Mouse (Mus musculus): Measurements from ENCODE around the gene Elmod3. TPM values are rescaled to one million over a fixed set of nuclear protein-coding genes. Genes with fewer than 3 reads are reported as not detected.

Elmod3 gene
- polyA plus RNA-seq, 1 experiment = 6.3 TPM

DNA sequence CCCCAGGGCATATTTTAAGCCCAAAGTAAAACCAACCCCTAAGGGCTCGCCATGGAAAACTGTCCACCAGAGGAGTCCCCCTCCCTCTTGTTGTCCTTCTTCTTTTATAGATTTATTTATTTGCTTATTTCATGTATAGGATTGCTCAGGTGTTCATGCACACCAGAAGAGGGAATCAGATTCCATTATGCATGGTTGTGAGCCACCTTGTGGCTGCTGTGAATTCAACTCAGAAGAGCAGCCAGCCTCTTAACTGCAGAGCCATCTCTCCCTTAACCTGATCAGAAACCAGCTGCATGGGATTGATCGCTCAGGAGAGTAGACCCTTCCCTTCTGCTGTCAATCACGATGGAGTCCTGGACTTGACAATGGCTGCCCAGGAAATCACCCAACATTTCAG is 38.7 kb upstream of the Elmod3 start:
- Histone ChIP-seq H3K27ac (ENCODE audit: insufficient read depth, low read length) (no peak overlapping the region), H3K4me3 (ENCODE audit: low read depth, low read length) (no peak overlapping the region), H3K36me3 (ENCODE audit: control insufficient read depth, insufficient read depth, low read length, poor library complexity, severe bottlenecking) (no peaks in the 10 kb centered on the region), H3K9me3 (replicated peaks; ENCODE audit: control insufficient read depth, insufficient read depth, low read length, poor library complexity, severe bottlenecking) (no peaks in the 10 kb centered on the region), H3K4me1 (ENCODE audit: control insufficient read depth, insufficient read depth, low read length) (peaks cover 3% of the 10 kb centered on the region), H3K27me3 (ENCODE audit: control insufficient read depth, insufficient read depth, low read length, poor library complexity, severe bottlenecking) (no peaks in the 10 kb centered on the region), H3K9ac (ENCODE audit: low read depth, poor library complexity, severe bottlenecking) (no peak overlapping the region)
- TF ChIP-seq POLR2A (IDR thresholded peaks at IDR 0.05; ENCODE audit: insufficient read depth, low read length) (no peak), CTCF (IDR thresholded peaks at IDR 0.05; ENCODE audit: low read depth, low read length) (no peak), EP300 (IDR thresholded peaks at IDR 0.05; ENCODE audit: insufficient read depth, low read depth, low read length) (no peak)

DNA sequence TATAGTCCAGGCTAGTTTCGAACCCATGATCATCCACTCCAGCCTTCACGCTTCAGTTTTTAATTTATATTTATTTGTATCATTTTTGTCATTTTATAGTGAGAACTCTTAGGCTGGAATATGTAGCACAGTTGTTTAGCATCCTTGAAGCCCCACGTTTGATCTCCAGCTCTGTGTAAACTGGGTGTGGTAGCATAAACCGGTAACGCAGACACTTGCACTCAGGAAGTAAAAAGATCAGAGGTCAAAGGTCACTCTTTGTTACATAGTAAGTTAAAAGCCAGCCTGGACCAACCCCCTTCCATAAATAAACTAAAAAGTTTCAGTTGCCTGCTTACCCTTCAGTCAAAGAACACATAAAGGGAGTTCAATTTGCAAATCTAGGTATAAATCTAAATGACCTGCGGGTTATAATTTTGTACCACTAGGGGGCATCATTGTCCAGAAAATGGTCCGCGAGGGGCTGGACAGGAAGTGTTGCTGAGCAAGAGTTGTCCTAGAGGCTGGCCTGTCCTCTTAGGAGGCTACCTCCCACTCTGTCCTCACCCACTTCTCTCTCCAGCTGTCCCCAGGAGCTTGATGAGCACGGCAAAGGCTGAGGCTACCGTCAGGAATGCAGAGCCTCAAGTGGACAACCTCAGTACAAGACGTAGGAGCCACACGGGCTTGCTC is 37.7 kb upstream of the Elmod3 start:
- Histone ChIP-seq H3K4me1 (ENCODE audit: control insufficient read depth, insufficient read depth, low read length) (peaks cover 3% of the 10 kb centered on the region), H3K36me3 (ENCODE audit: control insufficient read depth, insufficient read depth, low read length, poor library complexity, severe bottlenecking) (peaks cover 2% of the 10 kb centered on the region; the same call in 1 of the 2 replicates), H3K27me3 (ENCODE audit: control insufficient read depth, insufficient read depth, low read length, poor library complexity, severe bottlenecking) (no peaks in the 10 kb centered on the region), H3K9ac (ENCODE audit: low read depth, poor library complexity, severe bottlenecking) (no peak overlapping the region), H3K27ac (ENCODE audit: insufficient read depth, low read length) (no peak overlapping the region), H3K4me3 (ENCODE audit: low read depth, low read length) (no peak overlapping the region), H3K9me3 (replicated peaks; ENCODE audit: control insufficient read depth, insufficient read depth, low read length, poor library complexity, severe bottlenecking) (no peaks in the 10 kb centered on the region)
- TF ChIP-seq CTCF (IDR thresholded peaks at IDR 0.05; ENCODE audit: low read depth, low read length) (peak; percentile 57), EP300 (IDR thresholded peaks at IDR 0.05; ENCODE audit: insufficient read depth, low read depth, low read length) (no peak)

DNA sequence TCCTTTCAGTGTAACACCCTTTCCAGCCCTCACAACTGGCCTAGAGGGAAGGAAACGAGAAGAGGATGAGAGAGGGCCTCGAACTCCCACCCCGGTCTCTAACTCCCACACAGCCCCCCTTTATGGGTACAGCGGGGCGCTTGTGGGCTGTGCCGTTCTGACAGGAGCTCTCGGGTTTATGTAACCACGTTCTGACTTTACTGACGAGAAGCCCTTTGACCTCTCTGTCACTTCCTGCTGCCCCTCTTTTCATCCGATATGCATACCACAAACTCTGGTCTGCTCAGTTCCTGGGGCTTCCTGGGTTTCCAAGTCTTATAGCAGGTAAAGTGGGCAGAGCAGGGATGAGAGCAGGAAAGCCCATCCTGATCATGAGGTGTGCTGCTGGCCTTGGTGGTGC is 36.1 kb upstream of the Elmod3 start:
- Histone ChIP-seq H3K9me3 (replicated peaks; ENCODE audit: control insufficient read depth, insufficient read depth, low read length, poor library complexity, severe bottlenecking) (no peaks in the 10 kb centered on the region), H3K9ac (ENCODE audit: low read depth, poor library complexity, severe bottlenecking) (no peak overlapping the region), H3K4me1 (ENCODE audit: control insufficient read depth, insufficient read depth, low read length) (peaks cover 3% of the 10 kb centered on the region), H3K4me3 (ENCODE audit: low read depth, low read length) (no peak overlapping the region), H3K27me3 (ENCODE audit: control insufficient read depth, insufficient read depth, low read length, poor library complexity, severe bottlenecking) (no peaks in the 10 kb centered on the region), H3K36me3 (ENCODE audit: control insufficient read depth, insufficient read depth, low read length, poor library complexity, severe bottlenecking) (peaks cover 4% of the 10 kb centered on the region; the same call in 1 of the 2 replicates), H3K27ac (ENCODE audit: insufficient read depth, low read length) (no peak overlapping the region)
- TF ChIP-seq POLR2A (IDR thresholded peaks at IDR 0.05; ENCODE audit: insufficient read depth, low read length) (no peak), EP300 (IDR thresholded peaks at IDR 0.05; ENCODE audit: insufficient read depth, low read depth, low read length) (no peak), CTCF (IDR thresholded peaks at IDR 0.05; ENCODE audit: low read depth, low read length) (no peak)

DNA sequence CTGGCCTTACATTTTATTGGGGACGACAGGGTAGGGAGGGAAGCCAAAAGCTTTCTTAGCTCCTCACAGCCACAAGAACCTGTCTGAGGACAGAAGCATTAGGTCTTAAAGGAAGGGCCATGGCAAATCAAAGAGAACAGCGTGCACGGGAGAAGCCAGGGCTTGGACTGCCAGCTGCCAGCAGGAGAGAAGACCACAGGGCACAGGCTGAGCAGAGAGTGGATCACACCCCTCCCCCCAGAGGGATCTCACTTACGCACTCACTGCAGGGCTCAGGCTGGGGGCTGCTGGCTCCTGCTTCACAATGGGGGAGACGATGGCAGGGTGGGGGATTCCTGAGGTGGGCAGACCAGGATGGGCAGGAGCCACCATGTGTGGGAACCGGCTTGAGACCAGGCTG is 33.5 kb upstream of the Elmod3 start:
- H3K27me3 ChIP-seq (ENCODE audit: control insufficient read depth, insufficient read depth, low read length, poor library complexity, severe bottlenecking) = no peaks in the 10 kb centered on the region
- no peak overlapping the region for H3K9ac ChIP-seq (ENCODE audit: low read depth, poor library complexity, severe bottlenecking)
- no peak for TF ChIP-seq CTCF (IDR thresholded peaks at IDR 0.05; ENCODE audit: low read depth, low read length)
- TF ChIP-seq POLR2A (IDR thresholded peaks at IDR 0.05; ENCODE audit: insufficient read depth, low read length) = no peak
- no peak for TF ChIP-seq EP300 (IDR thresholded peaks at IDR 0.05; ENCODE audit: insufficient read depth, low read depth, low read length)
- peaks cover 4% of the 10 kb centered on the region; the same call in 1 of the 2 replicates for H3K36me3 ChIP-seq (ENCODE audit: control insufficient read depth, insufficient read depth, low read length, poor library complexity, severe bottlenecking)
- H3K4me3 ChIP-seq (ENCODE audit: low read depth, low read length) = no peak overlapping the region
- H3K4me1 ChIP-seq (ENCODE audit: control insufficient read depth, insufficient read depth, low read length) = peaks cover 3% of the 10 kb centered on the region
- H3K9me3 ChIP-seq (replicated peaks; ENCODE audit: control insufficient read depth, insufficient read depth, low read length, poor library complexity, severe bottlenecking) = no peaks in the 10 kb centered on the region
- H3K27ac ChIP-seq (ENCODE audit: insufficient read depth, low read length) = no peak overlapping the region

DNA sequence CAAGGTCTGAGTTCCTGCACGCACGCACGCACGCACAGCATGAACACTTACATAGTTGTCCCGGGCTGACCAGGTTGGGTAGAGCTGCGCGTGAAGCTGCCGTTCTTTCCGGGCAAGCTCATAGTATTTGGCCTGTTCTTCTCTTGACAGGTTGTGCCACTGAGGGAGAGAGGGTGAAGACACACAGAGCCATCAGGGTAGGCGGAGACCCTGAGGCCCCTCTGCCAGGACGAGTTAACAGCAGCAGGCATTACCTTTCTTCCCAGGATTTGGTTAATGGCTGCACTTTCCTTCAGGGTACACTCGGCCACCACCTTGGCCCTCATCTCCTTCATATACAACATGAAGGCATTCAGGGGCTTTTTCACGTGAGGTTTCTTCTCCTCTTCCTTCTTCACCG is 32.7 kb upstream of the Elmod3 start:
- no peak overlapping the region for H3K4me3 ChIP-seq (ENCODE audit: low read depth, low read length)
- H3K36me3 ChIP-seq (ENCODE audit: control insufficient read depth, insufficient read depth, low read length, poor library complexity, severe bottlenecking) = peaks cover 4% of the 10 kb centered on the region; the same call in 1 of the 2 replicates
- no peaks in the 10 kb centered on the region for H3K9me3 ChIP-seq (replicated peaks; ENCODE audit: control insufficient read depth, insufficient read depth, low read length, poor library complexity, severe bottlenecking)
- TF ChIP-seq POLR2A (IDR thresholded peaks at IDR 0.05; ENCODE audit: insufficient read depth, low read length) (no peak), EP300 (IDR thresholded peaks at IDR 0.05; ENCODE audit: insufficient read depth, low read depth, low read length) (no peak), CTCF (IDR thresholded peaks at IDR 0.05; ENCODE audit: low read depth, low read length) (no peak)
- H3K4me1 ChIP-seq (ENCODE audit: control insufficient read depth, insufficient read depth, low read length) = no peaks in the 10 kb centered on the region
- no peak overlapping the region for H3K9ac ChIP-seq (ENCODE audit: low read depth, poor library complexity, severe bottlenecking)
- H3K27ac ChIP-seq (ENCODE audit: insufficient read depth, low read length) = no peak overlapping the region
- H3K27me3 ChIP-seq (ENCODE audit: control insufficient read depth, insufficient read depth, low read length, poor library complexity, severe bottlenecking) = no peaks in the 10 kb centered on the region

DNA sequence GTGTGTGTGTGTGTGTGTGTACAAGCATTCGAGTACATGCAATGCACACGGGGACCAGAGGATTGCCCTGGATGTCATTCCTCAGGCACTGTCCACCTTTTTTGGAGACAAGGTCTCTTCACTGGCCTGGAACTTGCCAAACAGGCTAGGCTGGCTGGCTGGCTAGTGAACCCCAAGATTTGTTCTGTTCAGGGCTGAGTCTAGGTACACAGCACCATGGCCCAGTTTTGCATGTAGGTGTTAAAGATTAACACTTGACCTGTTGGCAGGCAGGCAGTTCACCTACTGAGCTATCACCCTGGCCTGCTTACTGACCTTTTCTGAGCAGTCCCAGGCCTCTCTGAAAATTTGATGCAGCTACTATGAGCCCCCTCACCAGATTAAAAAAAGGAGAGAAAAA is 32.2 kb upstream of the Elmod3 start:
- TF ChIP-seq EP300 (IDR thresholded peaks at IDR 0.05; ENCODE audit: insufficient read depth, low read depth, low read length) = no peak
- no peak for TF ChIP-seq CTCF (IDR thresholded peaks at IDR 0.05; ENCODE audit: low read depth, low read length)
- TF ChIP-seq POLR2A (IDR thresholded peaks at IDR 0.05; ENCODE audit: insufficient read depth, low read length) = no peak
- Histone ChIP-seq H3K4me1 (ENCODE audit: control insufficient read depth, insufficient read depth, low read length) (no peaks in the 10 kb centered on the region), H3K9me3 (replicated peaks; ENCODE audit: control insufficient read depth, insufficient read depth, low read length, poor library complexity, severe bottlenecking) (no peaks in the 10 kb centered on the region), H3K27ac (ENCODE audit: insufficient read depth, low read length) (no peak overlapping the region), H3K27me3 (ENCODE audit: control insufficient read depth, insufficient read depth, low read length, poor library complexity, severe bottlenecking) (no peaks in the 10 kb centered on the region), H3K9ac (ENCODE audit: low read depth, poor library complexity, severe bottlenecking) (no peak overlapping the region), H3K36me3 (ENCODE audit: control insufficient read depth, insufficient read depth, low read length, poor library complexity, severe bottlenecking) (peaks cover 4% of the 10 kb centered on the region; the same call in 1 of the 2 replicates), H3K4me3 (ENCODE audit: low read depth, low read length) (no peak overlapping the region)

Measured in ES-Bruce4 (cell line).